Mouse (Mus musculus): Measurements from ENCODE around the gene Itpkb.
A peak's percentile ranks its signal among the peaks of the same experiment; 100 is the strongest.

Itpkb gene

GRCm38 (mm10) chr1:180400691-180401455 is 70.6 kb downstream of the Itpkb start:
- DNase-seq: no peak

- no peak for DNase-seq
These were observed 71.4 kb downstream of the Itpkb start for GRCm38 (mm10) chr1:180401725-180402124.

GRCm38 (mm10) chr1:180402481-180403081 is 72.3 kb downstream of the Itpkb start:
- no peak for DNase-seq

- DNase-seq: no peak
These were observed 73.0 kb downstream of the Itpkb start for GRCm38 (mm10) chr1:180403357-180403693.

- DNase-seq: no peak
These were observed 73.7 kb downstream of the Itpkb start for GRCm38 (mm10) chr1:180403694-180404606.

GRCm38 (mm10) chr1:180404706-180405105 is 74.4 kb downstream of the Itpkb start:
- no peak for DNase-seq

GRCm38 (mm10) chr1:180405576-180406335 is 75.5 kb downstream of the Itpkb start:
- DNase-seq: no peak

GRCm38 (mm10) chr1:180406336-180407035 is 76.2 kb downstream of the Itpkb start:
- DNase-seq: no peak

- peak; percentile 60 to 69 for DNase-seq
These were observed 76.9 kb downstream of the Itpkb start for GRCm38 (mm10) chr1:180407171-180407671.

GRCm38 (mm10) chr1:180407727-180408719 is 77.7 kb downstream of the Itpkb start:
- no peak for DNase-seq

GRCm38 (mm10) chr1:180408832-180409231 is 78.5 kb downstream of the Itpkb start:
- no peak for DNase-seq

GRCm38 (mm10) chr1:180409771-180410170 is 79.5 kb downstream of the Itpkb start:
- no peak for DNase-seq

GRCm38 (mm10) chr1:180410306-180410705 is 80.0 kb downstream of the Itpkb start:
- DNase-seq: no peak

GRCm38 (mm10) chr1:180415064-180415463 is 84.8 kb downstream of the Itpkb start:
- no peak for DNase-seq

- DNase-seq: no peak
These were observed 85.6 kb downstream of the Itpkb start for GRCm38 (mm10) chr1:180415836-180416235.

- no peak for DNase-seq
These were observed 86.8 kb downstream of the Itpkb start for GRCm38 (mm10) chr1:180417118-180417517.

GRCm38 (mm10) chr1:180419059-180419458 is 88.8 kb downstream of the Itpkb start:
- DNase-seq: no peak

- DNase-seq: peak; percentile 49 to 60
These were observed 90.3 kb downstream of the Itpkb start for GRCm38 (mm10) chr1:180420496-180421164.

GRCm38 (mm10) chr1:180421165-180421909 is 91.1 kb downstream of the Itpkb start:
- no peak for DNase-seq

Data from cerebellum, adult 18-20 months (tissue).